Mouse (Mus musculus) ZHBTc4 (cell line): Measurements from ENCODE around the gene Cybrd1.

ENCODE experiments used
- DNase-seq: peaks from one replicate; pipeline ENCODE4 v3.0.0-alpha.2; 2011; ENCODE audit warnings: low read depth, low spot score

Cybrd1 gene

GRCm38 (mm10) chr2:71122268-71123029 is 4.7 kb downstream of the Cybrd1 start:
- DNase-seq, result no peak

GRCm38 (mm10) chr2:71123591-71123990 is 5.9 kb downstream of the Cybrd1 start:
- DNase-seq, result no peak

- DNase-seq, result no peak
Observed at GRCm38 (mm10) chr2:71127779-71128534, 10.2 kb downstream of the Cybrd1 start.

- DNase-seq, result no peak
Observed at GRCm38 (mm10) chr2:71130366-71130765, 12.6 kb downstream of the Cybrd1 start.

- no peak for DNase-seq
Observed at GRCm38 (mm10) chr2:71131866-71132496, 14.3 kb downstream of the Cybrd1 start.

- no peak for DNase-seq
Observed at GRCm38 (mm10) chr2:71134041-71134505, 16.4 kb downstream of the Cybrd1 start.

- DNase-seq, result no peak
Observed at GRCm38 (mm10) chr2:71134836-71135235, 17.1 kb downstream of the Cybrd1 start.

GRCm38 (mm10) chr2:71140622-71141021 is 22.9 kb downstream of the Cybrd1 start:
- peak; percentile 65 for DNase-seq

- DNase-seq, result no peak
Observed at GRCm38 (mm10) chr2:71142410-71142809, 24.7 kb downstream of the Cybrd1 start.

GRCm38 (mm10) chr2:71145853-71146252 is 28.1 kb downstream of the Cybrd1 start:
- no peak for DNase-seq

- DNase-seq, result peak; percentile 30
Observed at GRCm38 (mm10) chr2:71146266-71146665, 28.5 kb downstream of the Cybrd1 start.

GRCm38 (mm10) chr2:71147816-71148215 is 30.1 kb downstream of the Cybrd1 start:
- DNase-seq, result no peak

GRCm38 (mm10) chr2:71152170-71152569 is 34.4 kb downstream of the Cybrd1 start:
- peak; percentile 28 for DNase-seq

- DNase-seq, result peak; percentile 84
Observed at GRCm38 (mm10) chr2:71155486-71155885, 37.8 kb downstream of the Cybrd1 start.

- DNase-seq, result no peak
Observed at GRCm38 (mm10) chr2:71156446-71156845, 38.7 kb downstream of the Cybrd1 start.

- DNase-seq, result no peak
Observed at GRCm38 (mm10) chr2:71157881-71158280, 40.2 kb downstream of the Cybrd1 start.

- no peak for DNase-seq
Observed at GRCm38 (mm10) chr2:71159576-71160306, 42.0 kb downstream of the Cybrd1 start.

- no peak for DNase-seq
Observed at GRCm38 (mm10) chr2:71160307-71160861, 42.7 kb downstream of the Cybrd1 start.

GRCm38 (mm10) chr2:71161558-71161957 is 43.8 kb downstream of the Cybrd1 start:
- DNase-seq, result no peak

GRCm38 (mm10) chr2:71162831-71163621 is 45.3 kb downstream of the Cybrd1 start:
- peak; percentile 29 for DNase-seq
